Mouse (Mus musculus) MEL (cell line): ENCODE measurements around the gene B3gat1. TPM values are rescaled to one million over a fixed set of nuclear protein-coding genes. Genes with fewer than 3 reads are reported as not detected.

Experiments used
- DNase-seq: peaks from one replicate; pipeline ENCODE4 v3.0.0; 2011; ENCODE audit warnings: low read depth, low spot score
- H3K27ac ChIP-seq: 2 replicates; pipeline ENCODE4 v1.5.1; 2012; ENCODE audit warnings: low read depth, mild to moderate bottlenecking, control low read depth, low read length, moderate library complexity; ENCODE audit not compliant: control insufficient read depth
- H3K27me3 ChIP-seq, 2 experiments: fragments of 150-350 bp in 1 of 2; sonication (generic) in 1 of 2; 2 replicates each; pipeline ENCODE4 v1.6.1; 2012; ENCODE audit warnings: low read length in 2 of 2, mild to moderate bottlenecking in 2 of 2, improper control_type of control experiment in 1 of 2, moderate library complexity in 1 of 2; ENCODE audit not compliant: insufficient read depth in 2 of 2, control insufficient read depth in 1 of 2
- H3K36me3 ChIP-seq, 2 experiments: 2 replicates each; pipeline ENCODE4 v1.6.1; 2012 to 2014; ENCODE audit warnings: low read length in 2 of 2, improper control_type of control experiment in 1 of 2, inconsistent platforms in 1 of 2, mild to moderate bottlenecking in 1 of 2; ENCODE audit not compliant: insufficient read depth in 2 of 2, control insufficient read depth in 1 of 2
- H3K4me1 ChIP-seq, 2 experiments: fragments of 150-350 bp in 1 of 2; sonication (generic) in 1 of 2; 2 replicates each; pipeline ENCODE4 v1.6.1; 2012; ENCODE audit warnings: low read length in 2 of 2, improper control_type of control experiment in 1 of 2, mild to moderate bottlenecking in 1 of 2; ENCODE audit not compliant: insufficient read depth in 2 of 2, control insufficient read depth in 1 of 2
- H3K4me3 ChIP-seq, 2 experiments: fragments of 150-350 bp in 1 of 2; sonication (generic) in 1 of 2; 2 replicates each; pipeline ENCODE4 v1.5.1; 2012; ENCODE audit warnings: low read depth in 2 of 2, low read length in 2 of 2, mild to moderate bottlenecking in 2 of 2, moderate library complexity in 2 of 2, control low read depth in 1 of 2, improper control_type of control experiment in 1 of 2; ENCODE audit not compliant: control insufficient read depth in 1 of 2, insufficient read depth in 1 of 2
- H3K79me2 ChIP-seq: 2 replicates; pipeline ENCODE4 v1.6.1; 2012; ENCODE audit warnings: mild to moderate bottlenecking, low read length, moderate library complexity; ENCODE audit not compliant: control insufficient read depth, poor library complexity, insufficient read depth
- H3K9ac ChIP-seq: 2 replicates; pipeline ENCODE4 v1.6.1; 2012; ENCODE audit warnings: low read depth, mild to moderate bottlenecking, control low read depth, low read length, moderate library complexity; ENCODE audit not compliant: control insufficient read depth, poor library complexity, severe bottlenecking
- H3K9me3 ChIP-seq: fragments of 150-350 bp; sonication (generic); replicated peaks from 2 replicates; pipeline ENCODE4 v1.6.1; 2012; ENCODE audit warnings: mild to moderate bottlenecking, low read length, improper control_type of control experiment, moderate library complexity; ENCODE audit not compliant: insufficient read depth
- E2F4 ChIP-seq: IDR thresholded peaks from 2 replicates; pipeline ENCODE4 v1.6.1; 2011; ENCODE audit warnings: low read depth, low read length, improper control_type of control experiment, borderline replicate concordance
- ETS1 ChIP-seq: IDR thresholded peaks from 2 replicates; pipeline ENCODE4 v1.6.1; 2012; ENCODE audit warnings: low read depth, mild to moderate bottlenecking, inconsistent platforms, low read length, improper control_type of control experiment, moderate library complexity
- GATA1 ChIP-seq: IDR thresholded peaks from 2 replicates; pipeline ENCODE4 v1.6.1; 2011; ENCODE audit warnings: low read depth, low read length, improper control_type of control experiment
- HCFC1 ChIP-seq: IDR thresholded peaks from 2 replicates; pipeline ENCODE4 v1.6.1; 2012; ENCODE audit warnings: low read depth, mild to moderate bottlenecking, inconsistent platforms, low read length, improper control_type of control experiment, moderate library complexity
- KAT2A ChIP-seq: conservative IDR thresholded peaks from 2 replicates; pipeline ENCODE4 v1.6.1; 2012; ENCODE audit warnings: low read depth, low read length, improper control_type of control experiment, inconsistent platforms
- MAFK ChIP-seq: IDR thresholded peaks from 2 replicates; pipeline ENCODE4 v1.6.1; 2011; ENCODE audit warnings: low read depth, mild to moderate bottlenecking, low read length, improper control_type of control experiment, borderline replicate concordance
- MAX ChIP-seq: IDR thresholded peaks from 2 replicates; pipeline ENCODE4 v1.6.1; 2011; ENCODE audit warnings: low read length, improper control_type of control experiment
- MEF2A ChIP-seq: IDR thresholded peaks from 2 replicates; pipeline ENCODE4 v1.6.1; 2014; ENCODE audit warnings: low read depth, mild to moderate bottlenecking, inconsistent platforms, low read length, improper control_type of control experiment; ENCODE audit not compliant: poor library complexity, insufficient replicate concordance, severe bottlenecking; ENCODE audit errors: extremely low read depth
- MYB ChIP-seq: IDR thresholded peaks from 2 replicates; pipeline ENCODE4 v1.6.1; 2011; ENCODE audit warnings: mild to moderate bottlenecking, low read depth, low read length, improper control_type of control experiment
- MYC ChIP-seq: IDR thresholded peaks from 2 replicates; pipeline ENCODE4 v1.6.1; 2011; ENCODE audit warnings: low read depth, mild to moderate bottlenecking, low read length, improper control_type of control experiment, moderate library complexity
- POLR2AphosphoS2 ChIP-seq: IDR thresholded peaks from 2 replicates; pipeline ENCODE4 v1.6.1; 2011; ENCODE audit warnings: low read length, improper control_type of control experiment
- RAD21 ChIP-seq: IDR thresholded peaks from 2 replicates; pipeline ENCODE4 v1.6.1; 2011; ENCODE audit warnings: mild to moderate bottlenecking, low read depth, low read length, improper control_type of control experiment
- RCOR1 ChIP-seq: IDR thresholded peaks from 2 replicates; pipeline ENCODE4 v1.6.1; 2012; ENCODE audit warnings: low read depth, mild to moderate bottlenecking, inconsistent platforms, low read length, improper control_type of control experiment
- SIN3A ChIP-seq: IDR thresholded peaks from 2 replicates; pipeline ENCODE4 v1.6.1; 2012; ENCODE audit warnings: low read length, improper control_type of control experiment, inconsistent platforms
- SMC3 ChIP-seq: IDR thresholded peaks from 2 replicates; pipeline ENCODE4 v1.6.1; 2011; ENCODE audit warnings: low read depth, low read length, improper control_type of control experiment
- TAL1 ChIP-seq: IDR thresholded peaks from 2 replicates; pipeline ENCODE4 v1.6.1; 2012; ENCODE audit warnings: mild to moderate bottlenecking, inconsistent platforms, low read length, moderate library complexity, mixed read lengths
- TCF12 ChIP-seq: IDR thresholded peaks from 2 replicates; pipeline ENCODE4 v1.6.1; 2014; ENCODE audit warnings: low read depth, mild to moderate bottlenecking, inconsistent platforms, low read length, improper control_type of control experiment, moderate library complexity
- USF2 ChIP-seq, 2 experiments: IDR thresholded peaks; 2 replicates each; pipeline ENCODE4 v1.6.1; 2011 to 2012; ENCODE audit warnings: improper control_type of control experiment in 2 of 2, low read length in 2 of 2, borderline replicate concordance in 1 of 2, inconsistent platforms in 1 of 2, low read depth in 1 of 2, mild to moderate bottlenecking in 1 of 2; ENCODE audit not compliant: insufficient read depth in 1 of 2
- polyA plus RNA-seq, 2 experiments: library from polyadenylated mRNA; stranded (reverse) in 1 of 2; unstranded in 1 of 2; fragments of >175 nt in 1 of 2; fragments of >200 nt in 1 of 2; gene quantifications; 2 replicates each; pipeline versions ENCODE4 v1.2.1 to v1.2.4; 2012; ENCODE audit warnings: low replicate concordance in 2 of 2, low read depth in 1 of 2; ENCODE audit not compliant: insufficient read length in 2 of 2, insufficient read depth in 1 of 2, missing spikeins in 1 of 2
- total RNA-seq: library from RNA; depleted of rRNA; stranded (reverse); fragments of 300-350 nt; gene quantifications from 2 replicates; pipeline ENCODE4 v1.2.3, GENCODE M21; 2012

B3gat1 gene
- total and polyA plus RNA-seq, 3 experiments = not detected

- H3K9me3 ChIP-seq = no peaks in the 10 kb centered on the region
- no peaks in the 10 kb centered on the region for H3K79me2 ChIP-seq
- no peak for TF ChIP-seq RCOR1
- TF ChIP-seq RAD21 = no peak
- no peak for TF ChIP-seq SIN3A
- no peak for TF ChIP-seq USF2 (IDR thresholded peaks at IDR 0.05; ENCODE audit: borderline replicate concordance in 1 of 2, insufficient read depth in 1 of 2, low read depth in 1 of 2, low read length in 2 of 2)
- TF ChIP-seq MYC = no peak
- no peak for TF ChIP-seq TCF12
- no peak for TF ChIP-seq POLR2AphosphoS2
- no peak for TF ChIP-seq MAFK
- TF ChIP-seq SMC3 = no peak
- no peak for TF ChIP-seq GATA1
- TF ChIP-seq MEF2A = no peak
- no peak for TF ChIP-seq HCFC1
- TF ChIP-seq MYB = no peak
- TF ChIP-seq KAT2A = no peak
- TF ChIP-seq, all 39 proteins: peak for 0
- H3K27ac ChIP-seq = no peak overlapping the region
- no peaks in the 10 kb centered on the region for H3K36me3 ChIP-seq
- no peak overlapping the region for H3K9ac ChIP-seq
- DNase-seq = no peak
- no peak overlapping the region for H3K4me3 ChIP-seq
- no peaks in the 10 kb centered on the region for H3K27me3 ChIP-seq
- H3K4me1 ChIP-seq = no peaks in the 10 kb centered on the region
These were observed 28.9 kb downstream of the B3gat1 start for GRCm38 (mm10) chr9:26762477-26762876.

GRCm38 (mm10) chr9:26768181-26768580, 34.7 kb downstream of the B3gat1 start:
- no peaks in the 10 kb centered on the region for H3K27me3 ChIP-seq
- no peak overlapping the region for H3K4me3 ChIP-seq
- H3K4me1 ChIP-seq = no peaks in the 10 kb centered on the region
- DNase-seq = no peak
- no peaks in the 10 kb centered on the region for H3K79me2 ChIP-seq
- TF ChIP-seq SIN3A (no peak), ETS1 (no peak), MEF2A (no peak), MAX (no peak), TAL1 (no peak), E2F4 (no peak), KAT2A (no peak), TCF12 (no peak)
- no peaks in the 10 kb centered on the region for H3K36me3 ChIP-seq
- H3K9ac ChIP-seq = no peak overlapping the region
- no peak overlapping the region for H3K27ac ChIP-seq
- H3K9me3 ChIP-seq = no peaks in the 10 kb centered on the region
